Mouse (Mus musculus): Measurements from ENCODE around the gene Cep112. TPM values are rescaled to one million over a fixed set of nuclear protein-coding genes. Genes with fewer than 3 reads are reported as not detected.

The Cep112 gene
- polyA plus RNA-seq, 1 experiment from 2014 or later = 12.4 TPM

GRCm38 (mm10) chr11:108396076-108396829 lies 28.7 kb upstream of the Cep112 start:
- WGBS = 93% methylated on average over 7 of the region's 7 CpGs
- Histone ChIP-seq H3K4me3 (ENCODE audit: low read depth, low read length) (no peak overlapping the region), H3K36me3 (ENCODE audit: control insufficient read depth, insufficient read depth, low read length) (no peaks in the 10 kb centered on the region), H3K27ac (ENCODE audit: low read depth, low read length) (no peak overlapping the region), H3K9ac (ENCODE audit: low read depth, low read length) (no peak overlapping the region), H3K4me1 (replicated peaks; ENCODE audit: control insufficient read depth, insufficient read depth, low read length) (no peaks in the 10 kb centered on the region), H3K27me3 (ENCODE audit: control insufficient read depth, insufficient read depth, low read length) (no peaks in the 10 kb centered on the region), H3K4me2 (replicated peaks; ENCODE audit: low read depth, low read length) (no peak overlapping the region), H3K9me3 (ENCODE audit: control insufficient read depth, low read length) (no peaks in the 10 kb centered on the region)
- ATAC-seq (ENCODE audit: low FRiP score) (no peak), DNase-seq (ENCODE audit: low spot score) (no peak)

GRCm38 (mm10) chr11:108409876-108410644 lies 14.9 kb upstream of the Cep112 start:
- Histone ChIP-seq H3K4me3 (ENCODE audit: low read depth, low read length) (no peak overlapping the region), H3K4me1 (replicated peaks; ENCODE audit: control insufficient read depth, insufficient read depth, low read length) (no peaks in the 10 kb centered on the region), H3K9ac (ENCODE audit: low read depth, low read length) (no peak overlapping the region), H3K36me3 (ENCODE audit: control insufficient read depth, insufficient read depth, low read length) (no peaks in the 10 kb centered on the region), H3K9me3 (ENCODE audit: control insufficient read depth, low read length) (no peaks in the 10 kb centered on the region), H3K27me3 (ENCODE audit: control insufficient read depth, insufficient read depth, low read length) (no peaks in the 10 kb centered on the region), H3K4me2 (replicated peaks; ENCODE audit: low read depth, low read length) (no peak overlapping the region), H3K27ac (ENCODE audit: low read depth, low read length) (no peak overlapping the region; the same call in 1 of the 2 replicates)
- DNase-seq (ENCODE audit: low spot score) (peak; percentile 29), ATAC-seq (ENCODE audit: low FRiP score) (peak; percentile 47; the same call in 1 of the 2 replicates)
- WGBS = 55% methylated on average over 7 of the region's 9 CpGs

GRCm38 (mm10) chr11:108416360-108416759 lies 8.6 kb upstream of the Cep112 start:
- H3K4me1 ChIP-seq (replicated peaks; ENCODE audit: control insufficient read depth, insufficient read depth, low read length) = no peaks in the 10 kb centered on the region
- H3K36me3 ChIP-seq (ENCODE audit: control insufficient read depth, insufficient read depth, low read length) = no peaks in the 10 kb centered on the region
- DNase-seq (ENCODE audit: low spot score) (no peak), ATAC-seq (ENCODE audit: low FRiP score) (no peak)
- H3K27ac ChIP-seq (ENCODE audit: low read depth, low read length) = no peak overlapping the region
- 96% methylated on average over 1 of the region's 1 CpGs for WGBS
- no peaks in the 10 kb centered on the region for H3K27me3 ChIP-seq (ENCODE audit: control insufficient read depth, insufficient read depth, low read length)
- H3K4me3 ChIP-seq (ENCODE audit: low read depth, low read length) = no peak overlapping the region
- no peaks in the 10 kb centered on the region for H3K9me3 ChIP-seq (ENCODE audit: control insufficient read depth, low read length)
- H3K9ac ChIP-seq (ENCODE audit: low read depth, low read length) = no peak overlapping the region
- no peak overlapping the region for H3K4me2 ChIP-seq (replicated peaks; ENCODE audit: low read depth, low read length)

- Histone ChIP-seq H3K9ac (ENCODE audit: low read depth, low read length) (no peak overlapping the region), H3K9me3 (ENCODE audit: control insufficient read depth, low read length) (no peaks in the 10 kb centered on the region), H3K4me2 (replicated peaks; ENCODE audit: low read depth, low read length) (no peak overlapping the region), H3K4me1 (replicated peaks; ENCODE audit: control insufficient read depth, insufficient read depth, low read length) (no peaks in the 10 kb centered on the region), H3K27ac (ENCODE audit: low read depth, low read length) (no peak overlapping the region), H3K4me3 (ENCODE audit: low read depth, low read length) (no peak overlapping the region), H3K36me3 (ENCODE audit: control insufficient read depth, insufficient read depth, low read length) (no peaks in the 10 kb centered on the region), H3K27me3 (ENCODE audit: control insufficient read depth, insufficient read depth, low read length) (no peaks in the 10 kb centered on the region; the same call in 1 of the 2 replicates)
- DNase-seq (ENCODE audit: low spot score) (peak; percentile 69), ATAC-seq (ENCODE audit: low FRiP score) (no peak)
- WGBS = 44% methylated on average over 1 of the region's 1 CpGs
Observed at GRCm38 (mm10) chr11:108418540-108418939, 6.5 kb upstream of the Cep112 start.

GRCm38 (mm10) chr11:108419242-108419641 lies 5.8 kb upstream of the Cep112 start:
- WGBS = 93% methylated on average over 6 of the region's 6 CpGs
- no peak overlapping the region for H3K4me2 ChIP-seq (replicated peaks; ENCODE audit: low read depth, low read length)
- H3K36me3 ChIP-seq (ENCODE audit: control insufficient read depth, insufficient read depth, low read length) = no peaks in the 10 kb centered on the region
- no peaks in the 10 kb centered on the region for H3K9me3 ChIP-seq (ENCODE audit: control insufficient read depth, low read length)
- DNase-seq (ENCODE audit: low spot score) (no peak), ATAC-seq (ENCODE audit: low FRiP score) (no peak)
- no peak overlapping the region for H3K9ac ChIP-seq (ENCODE audit: low read depth, low read length)
- no peak overlapping the region for H3K27ac ChIP-seq (ENCODE audit: low read depth, low read length)
- H3K4me1 ChIP-seq (replicated peaks; ENCODE audit: control insufficient read depth, insufficient read depth, low read length) = no peaks in the 10 kb centered on the region
- H3K27me3 ChIP-seq (ENCODE audit: control insufficient read depth, insufficient read depth, low read length) = no peaks in the 10 kb centered on the region; the same call in 1 of the 2 replicates
- no peak overlapping the region for H3K4me3 ChIP-seq (ENCODE audit: low read depth, low read length)

- no peak for ATAC-seq (ENCODE audit: low FRiP score)
- Histone ChIP-seq H3K4me1 (replicated peaks; ENCODE audit: control insufficient read depth, insufficient read depth, low read length) (no peaks in the 10 kb centered on the region), H3K9ac (ENCODE audit: low read depth, low read length) (no peak overlapping the region), H3K4me3 (ENCODE audit: low read depth, low read length) (no peak overlapping the region), H3K27me3 (ENCODE audit: control insufficient read depth, insufficient read depth, low read length) (no peaks in the 10 kb centered on the region; the same call in 1 of the 2 replicates), H3K9me3 (ENCODE audit: control insufficient read depth, low read length) (no peaks in the 10 kb centered on the region), H3K4me2 (replicated peaks; ENCODE audit: low read depth, low read length) (no peak overlapping the region), H3K36me3 (ENCODE audit: control insufficient read depth, insufficient read depth, low read length) (no peaks in the 10 kb centered on the region), H3K27ac (ENCODE audit: low read depth, low read length) (no peak overlapping the region)
- no peak for DNase-seq (ENCODE audit: low spot score)
- WGBS = 82% methylated on average over 4 of the region's 4 CpGs
Observed at GRCm38 (mm10) chr11:108420751-108421150, 4.2 kb upstream of the Cep112 start.

GRCm38 (mm10) chr11:108423221-108423620 lies 1.8 kb upstream of the Cep112 start:
- 54% methylated on average over 7 of the region's 7 CpGs for WGBS
- H3K4me1 ChIP-seq (replicated peaks; ENCODE audit: control insufficient read depth, insufficient read depth, low read length) = no peaks in the 10 kb centered on the region
- H3K4me3 ChIP-seq (ENCODE audit: low read depth, low read length) = no peak overlapping the region
- H3K36me3 ChIP-seq (ENCODE audit: control insufficient read depth, insufficient read depth, low read length) = no peaks in the 10 kb centered on the region
- ATAC-seq (ENCODE audit: low FRiP score) (no peak), DNase-seq (ENCODE audit: low spot score) (no peak)
- H3K27ac ChIP-seq (ENCODE audit: low read depth, low read length) = no peak overlapping the region
- H3K9ac ChIP-seq (ENCODE audit: low read depth, low read length) = no peak overlapping the region
- H3K4me2 ChIP-seq (replicated peaks; ENCODE audit: low read depth, low read length) = no peak overlapping the region
- H3K27me3 ChIP-seq (ENCODE audit: control insufficient read depth, insufficient read depth, low read length) = no peaks in the 10 kb centered on the region; the same call in 1 of the 2 replicates
- no peaks in the 10 kb centered on the region for H3K9me3 ChIP-seq (ENCODE audit: control insufficient read depth, low read length)

- ATAC-seq (ENCODE audit: low FRiP score) (no peak), DNase-seq (ENCODE audit: low spot score) (peak; percentile 28)
- 2% methylated on average over 5 of the region's 5 CpGs for WGBS
- peak overlapping the region; percentile 77 for H3K4me2 ChIP-seq (replicated peaks; ENCODE audit: low read depth, low read length)
- H3K9me3 ChIP-seq (ENCODE audit: control insufficient read depth, low read length) = no peaks in the 10 kb centered on the region
- no peak overlapping the region for H3K27ac ChIP-seq (ENCODE audit: low read depth, low read length)
- peak overlapping the region; percentile 63 for H3K4me3 ChIP-seq (ENCODE audit: low read depth, low read length)
- no peaks in the 10 kb centered on the region; the same call in 1 of the 2 replicates for H3K27me3 ChIP-seq (ENCODE audit: control insufficient read depth, insufficient read depth, low read length)
- H3K4me1 ChIP-seq (replicated peaks; ENCODE audit: control insufficient read depth, insufficient read depth, low read length) = no peaks in the 10 kb centered on the region
- H3K9ac ChIP-seq (ENCODE audit: low read depth, low read length) = no peak overlapping the region
- no peaks in the 10 kb centered on the region for H3K36me3 ChIP-seq (ENCODE audit: control insufficient read depth, insufficient read depth, low read length)
Observed at GRCm38 (mm10) chr11:108424111-108424510, 881 bp upstream of the Cep112 start.
